In the genomic region with DNA sequence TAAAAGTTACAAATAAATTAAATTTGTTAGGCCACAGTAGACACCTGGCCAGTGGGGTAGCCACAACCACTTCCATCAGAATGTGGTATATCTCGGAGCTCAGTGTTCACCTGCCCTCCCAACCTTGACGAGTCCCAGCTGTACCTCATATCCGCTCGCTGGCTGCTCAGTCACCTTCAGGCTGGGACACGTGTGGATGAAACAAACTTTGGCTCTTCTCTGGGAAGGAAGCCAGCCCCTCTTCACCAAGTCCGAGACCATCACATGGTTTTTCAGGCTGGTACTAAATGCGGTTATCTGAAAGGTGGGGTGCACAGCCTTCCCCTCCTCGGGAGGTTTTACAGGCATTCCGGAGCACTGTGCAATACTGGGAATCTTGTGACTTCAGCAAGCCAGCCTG, we compare ENCODE assay signal across 11 mouse cellular contexts.
DNase-seq lines count a peak whose midpoint lies in the region; TF ChIP-seq lines count a peak whose summit lies in the region.
"Had no signal": no experiment of that assay in that cellular context is flagged by ENCODE, and none has a peak within 500 bp of the region (broad histone marks: within the 10 kb centered on the region; RNA-seq: fewer than 3 reads in every experiment).

No protein-coding gene starts in this region.

- no peak for DNase-seq in cerebellum, adult 2 months
- DNase-seq in cerebellum, adult 9-11 months, result no peak
- no peak for DNase-seq in embryonic facial prominence, embryonic 10.5 days (ENCODE audit: low spot score)
- DNase-seq in heart, postnatal 10 days, result peak; percentile 68 to 76
- peak; percentile 75 to 81 for DNase-seq in kidney, postnatal 36 days
- DNase-seq in ovary, postnatal 36 days (ENCODE audit: low spot score), result no peak
- no peak for DNase-seq in cerebellum, adult 18-20 months
- no peak for DNase-seq in layer of hippocampus, postnatal 36 days
- DNase-seq: B cell, adult 2 months; cerebellum, postnatal 25 days had no signal

- H3K4me3 ChIP-seq in cerebellum, adult 2 months (replicated peaks; ENCODE audit: insufficient read depth, low read depth, low read length), result peak overlapping the region; percentile 18
- no peak overlapping the region for H3K4me3 ChIP-seq in embryonic facial prominence, embryonic 10.5 days
- H3K4me3 ChIP-seq: erythroblast, embryonic 14.5 days had no signal

- H3K27ac ChIP-seq in cerebellum, adult 2 months (ENCODE audit: insufficient read depth, low read length), result peak overlapping the region; percentile 49; the same call in 1 of the 2 replicates
- peak overlapping the region; percentile 66 for H3K27ac ChIP-seq in embryonic facial prominence, embryonic 10.5 days (replicated peaks)

- no peaks in the 10 kb centered on the region for H3K4me1 ChIP-seq in cerebellum, adult 2 months (ENCODE audit: control insufficient read depth, insufficient read depth, low read length)
- peaks cover 32% of the 10 kb centered on the region for H3K4me1 ChIP-seq in embryonic facial prominence, embryonic 10.5 days

- WGBS in cerebellum, adult 2 months, result 66% methylated on average over 9 of the region's 9 CpGs
- WGBS in embryonic facial prominence, embryonic 10.5 days, result 65% methylated on average over 9 of the region's 9 CpGs

- no peak for TF ChIP-seq CTCF in cerebellum, adult 2 months (IDR thresholded peaks at IDR 0.05; ENCODE audit: borderline replicate concordance, insufficient read depth, low read depth, low read length)

- no peaks in the 10 kb centered on the region for H3K36me3 ChIP-seq in embryonic facial prominence, embryonic 10.5 days (replicated peaks)

- intact Hi-C loops in heart, postnatal 10 days (cut with DNase I), result no loop called here

- no peaks in the 10 kb centered on the region; the same call in 1 of the 2 replicates for H3K27me3 ChIP-seq in cerebellum, adult 2 months (ENCODE audit: control insufficient read depth, insufficient read depth, low read length)
- H3K27me3 ChIP-seq in embryonic facial prominence, embryonic 10.5 days (replicated peaks; ENCODE audit: low read depth, poor library complexity, severe bottlenecking), result no peaks in the 10 kb centered on the region

- no peaks in the 10 kb centered on the region for H3K9me3 ChIP-seq in embryonic facial prominence, embryonic 10.5 days

- no peak for TF ChIP-seq POLR2A in cerebellum, adult 2 months (IDR thresholded peaks at IDR 0.05; ENCODE audit: borderline replicate concordance, insufficient read depth, low read length)

Comparison
In these comparisons a context has a peak if more than half of its experiments do, and no peak if none do; other contexts are left out.
1. DNase-seq: peak in heart, postnatal 10 days (2 of 2) and kidney, postnatal 36 days (2 of 2); none in cerebellum, adult 2 months (0 of 2), cerebellum, adult 9-11 months (single experiment), embryonic facial prominence, embryonic 10.5 days (single experiment), ovary, postnatal 36 days (single experiment), cerebellum, adult 18-20 months (0 of 2) and layer of hippocampus, postnatal 36 days (0 of 2).